Mouse (Mus musculus) stomach, embryonic 14.5 days (tissue): Measurements from ENCODE around the gene Tbc1d13. TPM values are rescaled to one million over a fixed set of nuclear protein-coding genes. Genes with fewer than 3 reads are reported as not detected.
"Not testable (repeated sequence)": the region's sequence is repeated elsewhere in the genome, so short reads cannot be mapped to it uniquely, and the experiment has no call there.

ENCODE experiments used
- ATAC-seq: fragments of 200-750 bp; cut with Nextera tagmentation; 2 replicates; pipeline ENCODE4 v1.8.0; 2017; ENCODE audit warnings: low read depth, moderate TSS enrichment; ENCODE audit not compliant: insufficient number of reproducible peaks, insufficient read depth, low FRiP score
- H3K27ac ChIP-seq: fragments of 300-500 bp; sonication (generic); 2 replicates; pipeline ENCODE4 v1.5.1; 2014; ENCODE audit warnings: mild to moderate bottlenecking, low read length, moderate library complexity, mixed read lengths
- H3K27me3 ChIP-seq: fragments of 300-500 bp; sonication (generic); 2 replicates; pipeline ENCODE4 v1.6.1; 2014; ENCODE audit warnings: low read length, control low read depth, mixed read lengths; ENCODE audit not compliant: control insufficient read depth, insufficient read depth
- H3K36me3 ChIP-seq: fragments of 300-500 bp; sonication (generic); 2 replicates; pipeline ENCODE4 v1.6.1; 2014; ENCODE audit warnings: mild to moderate bottlenecking, control low read depth, low read length, moderate library complexity, mixed read lengths; ENCODE audit not compliant: control insufficient read depth, insufficient read depth
- H3K4me1 ChIP-seq: fragments of 300-500 bp; sonication (generic); 2 replicates; pipeline ENCODE4 v1.6.1; 2014; ENCODE audit warnings: low read length, control low read depth, mixed read lengths; ENCODE audit not compliant: control insufficient read depth, insufficient read depth
- H3K4me2 ChIP-seq: fragments of 300-500 bp; sonication (generic); replicated peaks from 2 replicates; pipeline ENCODE4 v1.6.1; 2014; ENCODE audit warnings: low read depth, low read length, control low read depth
- H3K4me3 ChIP-seq: fragments of 300-500 bp; sonication (generic); 2 replicates; pipeline ENCODE4 v1.5.1; 2014; ENCODE audit warnings: low read depth, low read length, control low read depth
- H3K9ac ChIP-seq: fragments of 300-500 bp; sonication (generic); replicated peaks from 2 replicates; pipeline ENCODE4 v1.6.1; 2014; ENCODE audit warnings: low read depth, mild to moderate bottlenecking, control low read depth, low read length, moderate library complexity, mixed read lengths
- H3K9me3 ChIP-seq: fragments of 300-500 bp; sonication (generic); 2 replicates; pipeline ENCODE4 v1.6.1; 2016; ENCODE audit warnings: low read depth, low read length, control low read depth; ENCODE audit not compliant: control insufficient read depth
- WGBS: fragments of 180-500 bp; shearing (Covaris S2); extraction: QIAGEN DNeasy Blood & Tissue Kit; methylation state at CpG from one replicate; pipeline ENCODE4 v1.1.7; 2014; 5-methylcytosine and 5-hydroxymethylcytosine counted together
- polyA plus RNA-seq: library from polyadenylated mRNA; unstranded; fragments of >200 nt; fragmentation: Nextera tagmentation; extraction: Ambion mirVana; gene quantifications from 2 replicates; pipeline ENCODE4 v1.2.1, GENCODE M21; 2014

The Tbc1d13 gene
- polyA plus RNA-seq, 1 experiment from 2014 or later = 12.4 TPM

DNA sequence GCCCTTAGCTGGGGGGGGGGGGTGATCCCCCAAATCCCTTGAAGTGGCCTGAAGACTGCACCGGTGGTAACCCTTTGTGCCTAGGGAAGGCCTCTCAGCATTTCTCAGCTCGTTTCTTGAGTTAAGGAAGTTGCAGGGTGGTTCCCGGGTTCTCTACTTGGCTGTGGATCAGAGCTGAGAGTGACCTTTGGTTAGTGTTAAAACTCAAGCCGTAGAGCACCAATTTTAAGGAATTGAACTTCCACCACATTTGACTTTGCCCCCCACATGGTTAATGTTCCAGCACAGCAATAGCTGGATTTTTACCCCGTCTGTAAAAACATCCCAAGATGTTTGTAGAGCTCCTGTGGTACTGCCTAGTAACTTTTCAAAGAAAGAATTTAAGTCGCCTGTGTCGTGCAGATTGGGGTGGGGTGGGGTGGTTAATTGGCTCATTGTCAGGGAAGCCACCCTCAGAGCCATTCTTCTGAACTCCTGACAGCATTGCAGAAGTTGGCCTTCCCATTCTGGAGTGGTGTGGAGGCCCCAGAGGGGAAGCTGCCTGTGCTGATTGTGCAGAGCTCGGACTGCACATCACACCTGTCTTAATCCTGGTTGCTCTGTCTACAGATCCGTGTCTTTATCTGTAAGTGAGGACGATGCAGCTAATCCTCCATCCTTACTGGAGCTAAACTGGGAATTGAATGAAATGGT lies 1.5 kb downstream of the Tbc1d13 start:
- H3K9ac ChIP-seq = peak overlapping the region; percentile 71; the same call in 1 of the 2 replicates
- H3K27me3 ChIP-seq = no peaks in the 10 kb centered on the region
- 72% methylated on average over 10 of the region's 10 CpGs for WGBS
- no peak for ATAC-seq
- peaks cover 17% of the 10 kb centered on the region for H3K4me1 ChIP-seq
- H3K4me2 ChIP-seq = peak overlapping the region; percentile 88
- H3K9me3 ChIP-seq = no peaks in the 10 kb centered on the region
- peaks cover 8% of the 10 kb centered on the region for H3K36me3 ChIP-seq
- no peak overlapping the region for H3K27ac ChIP-seq
- H3K4me3 ChIP-seq = peak overlapping the region; percentile 86

DNA sequence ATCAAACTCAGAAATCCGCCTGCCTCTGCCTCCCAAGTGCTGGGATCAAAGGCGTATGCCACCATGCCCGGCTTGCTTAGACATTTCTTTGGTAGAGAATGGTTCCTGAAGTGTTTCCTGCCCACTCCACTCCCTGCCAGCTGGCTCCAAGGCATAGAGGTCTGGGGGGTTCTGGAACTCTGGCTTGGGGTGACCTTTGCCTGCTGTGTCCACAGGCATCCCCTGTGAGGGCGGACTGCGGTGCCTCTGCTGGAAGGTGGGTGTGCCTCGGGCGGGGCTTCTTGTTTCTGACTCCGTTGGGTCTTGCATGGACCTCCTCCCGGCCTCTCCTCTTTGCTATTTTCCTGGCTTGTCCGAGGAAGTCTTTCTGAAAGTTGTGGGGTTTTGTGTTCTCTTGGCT lies 2.9 kb downstream of the Tbc1d13 start:
- H3K36me3 ChIP-seq = peaks cover 22% of the 10 kb centered on the region

GRCm38 (mm10) chr2:30140021-30140420 lies 6.5 kb downstream of the Tbc1d13 start:
- WGBS = 92% methylated on average over 4 of the region's 4 CpGs
- H3K4me3 ChIP-seq, H3K9me3 ChIP-seq, H3K9ac ChIP-seq, H3K27ac ChIP-seq, H3K4me2 ChIP-seq, ATAC-seq, H3K4me1 ChIP-seq, H3K27me3 ChIP-seq: not testable (repeated sequence)
- H3K36me3 ChIP-seq = peaks cover 49% of the 10 kb centered on the region

More for the DNA sequence above, 2.9 kb downstream of the Tbc1d13 start:
- Histone ChIP-seq H3K9ac (no peak overlapping the region), H3K4me1 (peaks cover 17% of the 10 kb centered on the region), H3K27me3 (no peaks in the 10 kb centered on the region), H3K27ac (no peak overlapping the region), H3K4me3 (no peak overlapping the region), H3K9me3 (no peaks in the 10 kb centered on the region), H3K4me2 (no peak overlapping the region)
- no peak for ATAC-seq
- 87% methylated on average over 10 of the region's 10 CpGs for WGBS

DNA sequence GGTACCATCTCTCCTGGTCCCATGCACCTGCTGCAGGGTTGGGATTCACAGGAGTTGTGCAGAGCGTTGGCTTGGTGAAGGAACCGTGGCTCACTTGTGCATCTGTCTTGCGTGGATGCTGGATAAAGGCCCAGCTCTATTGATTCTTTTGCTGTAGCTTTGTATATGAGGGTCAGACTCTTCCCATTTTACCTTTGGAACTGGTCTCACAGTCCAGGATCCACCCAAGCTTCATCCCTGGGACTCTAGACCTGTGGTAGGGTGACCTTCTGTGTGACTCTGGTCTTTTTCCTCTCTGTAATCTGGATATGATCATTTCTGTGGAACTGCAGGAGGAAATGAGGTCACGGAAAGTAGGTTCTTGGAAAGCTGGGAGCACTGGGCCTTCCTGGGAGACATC lies 10.9 kb downstream of the Tbc1d13 start:
- 98% methylated on average over 4 of the region's 4 CpGs for WGBS
- H3K4me3 ChIP-seq = no peak overlapping the region
- peaks cover 70% of the 10 kb centered on the region for H3K36me3 ChIP-seq

GRCm38 (mm10) chr2:30147466-30147865 lies 13.9 kb downstream of the Tbc1d13 start:
- no peaks in the 10 kb centered on the region for H3K4me1 ChIP-seq
- no peak overlapping the region for H3K4me2 ChIP-seq
- H3K27ac ChIP-seq = no peak overlapping the region
- H3K27me3 ChIP-seq = no peaks in the 10 kb centered on the region
- no peak for ATAC-seq
- no peak overlapping the region for H3K9ac ChIP-seq
- WGBS = 83% methylated on average over 4 of the region's 4 CpGs
- H3K9me3 ChIP-seq = no peaks in the 10 kb centered on the region
- peaks cover 58% of the 10 kb centered on the region for H3K36me3 ChIP-seq
- no peak overlapping the region for H3K4me3 ChIP-seq

More for the DNA sequence above, 10.9 kb downstream of the Tbc1d13 start:
- Histone ChIP-seq H3K27ac (no peak overlapping the region), H3K27me3 (no peaks in the 10 kb centered on the region), H3K4me2 (no peak overlapping the region), H3K9me3 (no peaks in the 10 kb centered on the region), H3K9ac (no peak overlapping the region), H3K4me1 (no peaks in the 10 kb centered on the region)
- ATAC-seq = no peak

- Histone ChIP-seq H3K9me3 (no peaks in the 10 kb centered on the region), H3K27me3 (no peaks in the 10 kb centered on the region), H3K27ac (no peak overlapping the region), H3K4me2 (no peak overlapping the region), H3K4me1 (no peaks in the 10 kb centered on the region), H3K36me3 (peaks cover 32% of the 10 kb centered on the region), H3K9ac (no peak overlapping the region), H3K4me3 (no peak overlapping the region)
- ATAC-seq = no peak
- WGBS = 87% methylated on average over 11 of the region's 11 CpGs
Observed at GRCm38 (mm10) chr2:30151840-30152239, 18.3 kb downstream of the Tbc1d13 start.

DNA sequence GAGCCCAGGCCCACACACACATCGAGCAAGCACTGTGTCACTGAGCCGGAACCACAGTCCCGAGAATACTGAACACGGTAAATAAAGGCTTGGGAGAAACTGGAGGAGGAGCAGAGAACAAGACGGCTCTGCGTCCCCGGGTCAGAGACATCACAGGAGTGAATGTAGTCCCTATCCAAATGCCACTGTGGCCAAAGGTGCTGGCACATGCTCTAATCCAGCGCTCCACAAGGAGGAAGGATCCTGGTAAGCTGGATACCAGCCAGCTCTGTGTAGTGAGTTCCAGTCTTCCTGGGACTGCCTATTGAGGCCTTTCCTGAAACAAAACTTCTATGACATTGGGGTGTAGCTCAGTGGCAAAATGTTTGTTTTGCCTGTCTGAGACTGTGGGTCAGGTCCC lies 19.1 kb downstream of the Tbc1d13 start:
- 73% methylated on average over 8 of the region's 8 CpGs for WGBS
- ATAC-seq = no peak
- Histone ChIP-seq H3K27ac (no peak overlapping the region), H3K4me3 (no peak overlapping the region), H3K4me2 (no peak overlapping the region), H3K9me3 (no peaks in the 10 kb centered on the region), H3K4me1 (no peaks in the 10 kb centered on the region), H3K27me3 (no peaks in the 10 kb centered on the region), H3K9ac (no peak overlapping the region), H3K36me3 (peaks cover 24% of the 10 kb centered on the region)

DNA sequence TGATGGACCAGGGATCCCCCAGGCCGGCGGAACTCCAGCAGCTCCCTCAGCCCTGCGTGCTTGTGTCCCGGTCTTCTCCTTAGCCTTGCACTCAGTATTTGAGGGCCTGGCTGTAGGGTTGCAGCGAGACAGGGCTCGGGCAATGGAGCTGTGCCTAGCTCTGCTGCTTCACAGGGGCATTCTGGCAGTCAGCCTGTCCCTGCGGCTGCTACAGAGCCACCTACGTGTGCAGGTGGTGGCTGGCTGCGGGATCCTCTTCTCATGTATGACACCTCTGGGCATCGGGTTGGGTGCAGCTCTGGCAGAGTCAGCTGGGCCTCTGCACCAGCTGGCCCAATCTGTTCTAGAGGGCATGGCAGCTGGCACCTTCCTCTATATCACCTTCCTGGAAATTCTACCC lies 26.3 kb downstream of the Tbc1d13 start:
- not testable (repeated sequence) for H3K27ac ChIP-seq, H3K4me3 ChIP-seq, H3K36me3 ChIP-seq, H3K27me3 ChIP-seq, ATAC-seq, H3K4me2 ChIP-seq, H3K4me1 ChIP-seq, H3K9me3 ChIP-seq, H3K9ac ChIP-seq
- 90% methylated on average over 7 of the region's 10 CpGs for WGBS

- Histone ChIP-seq H3K4me1 (no peaks in the 10 kb centered on the region), H3K9ac (no peak overlapping the region), H3K27ac (no peak overlapping the region), H3K4me2 (no peak overlapping the region), H3K36me3 (no peaks in the 10 kb centered on the region), H3K9me3 (peaks cover 4% of the 10 kb centered on the region; the same call in 1 of the 2 replicates), H3K4me3 (no peak overlapping the region), H3K27me3 (no peaks in the 10 kb centered on the region)
- ATAC-seq = no peak
Observed at GRCm38 (mm10) chr2:30161809-30162208, 28.3 kb downstream of the Tbc1d13 start.
